Mouse (Mus musculus) CD4-positive, CD25-positive, alpha-beta regulatory T cell (primary cell): ENCODE results near the gene March10. TPM values are rescaled to one million over a fixed set of nuclear protein-coding genes. Genes with fewer than 3 reads are reported as not detected.

Experiments
- polyA plus RNA-seq: library from polyadenylated mRNA; unstranded; fragments of 100-300 nt; shearing (Covaris generic); gene quantifications from one replicate; pipeline ENCODE4 v1.2.1, GENCODE M21; 2017

Gene March10
- not detected for polyA plus RNA-seq

GRCm38 (mm10) chr11:105456497-105456907, at the start of gene March10:
Gene March10, minus strand, starts transcription at chr11:105456735.

Other genes starting within 250 kb of the March10 start
- gene Mrc2, start 164.1 kb downstream of the March10 start, polyA plus RNA-seq, result not detected
- 7.7 TPM for gene Tanc2, start 133.3 kb upstream of the March10 start, polyA plus RNA-seq